Mouse (Mus musculus): Measurements from ENCODE around the gene Stx18.

Gene Stx18

GRCm38 (mm10) chr5:38082589-38082988 lies 44.0 kb downstream of the Stx18 start:
- DNase-seq, result no peak

- no peak for DNase-seq
Observed at GRCm38 (mm10) chr5:38083362-38083761, 44.8 kb downstream of the Stx18 start.

GRCm38 (mm10) chr5:38084616-38085015 lies 46.1 kb downstream of the Stx18 start:
- no peak for DNase-seq

GRCm38 (mm10) chr5:38085561-38086392 lies 47.2 kb downstream of the Stx18 start:
- DNase-seq, result peak in 1 of 2 experiments; percentile 23

GRCm38 (mm10) chr5:38090111-38090510 lies 51.6 kb downstream of the Stx18 start:
- no peak for DNase-seq

GRCm38 (mm10) chr5:38090581-38090980 lies 52.0 kb downstream of the Stx18 start:
- no peak for DNase-seq

GRCm38 (mm10) chr5:38091046-38091965 lies 52.8 kb downstream of the Stx18 start:
- DNase-seq, result no peak

- no peak for DNase-seq
Observed at GRCm38 (mm10) chr5:38091966-38092304, 53.4 kb downstream of the Stx18 start.

GRCm38 (mm10) chr5:38094331-38094730 lies 55.8 kb downstream of the Stx18 start:
- no peak for DNase-seq

- no peak for DNase-seq
Observed at GRCm38 (mm10) chr5:38097501-38098093, 59.1 kb downstream of the Stx18 start.

GRCm38 (mm10) chr5:38099139-38099676 lies 60.7 kb downstream of the Stx18 start:
- no peak for DNase-seq

- no peak for DNase-seq
Observed at GRCm38 (mm10) chr5:38102945-38103344, 64.4 kb downstream of the Stx18 start.

- DNase-seq, result no peak
Observed at GRCm38 (mm10) chr5:38106080-38106697, 67.6 kb downstream of the Stx18 start.

GRCm38 (mm10) chr5:38106807-38107206 lies 68.3 kb downstream of the Stx18 start:
- DNase-seq, result no peak

GRCm38 (mm10) chr5:38114526-38114925 lies 76.0 kb downstream of the Stx18 start:
- DNase-seq, result no peak

GRCm38 (mm10) chr5:38117056-38117455 lies 78.5 kb downstream of the Stx18 start:
- DNase-seq, result no peak

- no peak for DNase-seq
Observed at GRCm38 (mm10) chr5:38119268-38119667, 80.7 kb downstream of the Stx18 start.

- no peak for DNase-seq
Observed at GRCm38 (mm10) chr5:38121699-38122098, 83.2 kb downstream of the Stx18 start.

GRCm38 (mm10) chr5:38126519-38127306 lies 88.2 kb downstream of the Stx18 start:
- DNase-seq, result no peak

- DNase-seq, result no peak
Observed at GRCm38 (mm10) chr5:38129339-38129738, 90.8 kb downstream of the Stx18 start.

- no peak for DNase-seq
Observed at GRCm38 (mm10) chr5:38136247-38136646, 97.7 kb downstream of the Stx18 start.

- DNase-seq, result no peak
Observed at GRCm38 (mm10) chr5:38137163-38137562, 98.6 kb downstream of the Stx18 start.
